Mouse (Mus musculus) activated CD4-positive, CD25-positive, alpha-beta regulatory T cell, adult 4 months (primary cell): ENCODE results near the gene Usp49. TPM values are rescaled to one million over a fixed set of nuclear protein-coding genes. Genes with fewer than 3 reads are reported as not detected.
"Not testable (repeated sequence)": the region's sequence is repeated elsewhere in the genome, so short reads cannot be mapped to it uniquely, and the experiment has no call there.

Source experiments
- ATAC-seq: one replicate; pipeline ENCODE4 v1.8.0; 2017
- polyA plus RNA-seq, 2 experiments: library from polyadenylated mRNA; unstranded; fragments of 100-300 nt; shearing (Covaris generic); gene quantifications; one replicate each; pipeline ENCODE4 v1.2.1; 2017

Usp49 gene
- polyA plus RNA-seq, 2 experiments from 2014 or later, result 0.60 to 0.71 TPM

- ATAC-seq, result no peak
Observed at GRCm38 (mm10) chr17:47651953-47652352, 21.5 kb downstream of the Usp49 start.

DNA sequence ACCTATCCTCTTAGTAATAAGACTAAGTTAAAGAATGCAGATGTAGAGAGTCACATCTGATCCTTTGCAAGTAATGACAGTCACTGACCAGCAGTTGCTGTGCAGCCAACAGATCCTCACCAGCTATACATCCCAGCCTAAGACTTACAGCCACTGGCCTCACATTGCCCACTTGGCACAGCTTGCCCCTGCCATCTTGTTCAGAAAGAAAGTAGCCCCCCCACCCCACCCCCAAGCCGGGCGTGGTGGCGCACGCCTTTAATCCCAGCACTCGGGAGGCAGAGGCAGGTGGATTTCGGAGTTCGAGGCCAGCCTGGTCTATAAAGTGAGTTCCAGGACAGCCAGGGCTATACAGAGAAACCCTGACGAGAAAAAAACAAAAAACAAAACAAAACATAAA lies 23.9 kb downstream of the Usp49 start:
- not testable (repeated sequence) for ATAC-seq

GRCm38 (mm10) chr17:47655697-47656096 lies 25.2 kb downstream of the Usp49 start:
- ATAC-seq, result no peak

DNA sequence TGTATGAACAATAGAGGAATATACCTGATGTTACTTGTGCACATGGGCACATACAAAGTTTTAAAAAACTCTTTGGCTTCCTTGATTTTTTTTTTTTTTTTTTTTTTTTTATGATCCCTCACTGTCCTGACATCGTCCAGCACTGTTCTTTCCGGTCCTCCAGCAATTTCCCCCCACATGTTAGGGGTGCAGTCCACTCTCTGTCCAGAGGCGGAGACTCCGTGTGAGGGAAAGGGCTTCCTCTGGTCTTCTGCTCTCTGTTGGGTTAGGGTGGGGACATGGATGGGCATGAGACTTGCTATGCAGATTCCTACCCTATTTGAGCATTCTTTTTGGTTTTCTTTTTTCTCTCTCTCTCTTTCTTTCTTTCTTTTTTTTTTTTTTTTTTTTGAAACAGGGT lies 27.4 kb downstream of the Usp49 start:
- ATAC-seq, result no peak

- ATAC-seq, result no peak
Observed at GRCm38 (mm10) chr17:47658741-47659243, 28.3 kb downstream of the Usp49 start.

DNA sequence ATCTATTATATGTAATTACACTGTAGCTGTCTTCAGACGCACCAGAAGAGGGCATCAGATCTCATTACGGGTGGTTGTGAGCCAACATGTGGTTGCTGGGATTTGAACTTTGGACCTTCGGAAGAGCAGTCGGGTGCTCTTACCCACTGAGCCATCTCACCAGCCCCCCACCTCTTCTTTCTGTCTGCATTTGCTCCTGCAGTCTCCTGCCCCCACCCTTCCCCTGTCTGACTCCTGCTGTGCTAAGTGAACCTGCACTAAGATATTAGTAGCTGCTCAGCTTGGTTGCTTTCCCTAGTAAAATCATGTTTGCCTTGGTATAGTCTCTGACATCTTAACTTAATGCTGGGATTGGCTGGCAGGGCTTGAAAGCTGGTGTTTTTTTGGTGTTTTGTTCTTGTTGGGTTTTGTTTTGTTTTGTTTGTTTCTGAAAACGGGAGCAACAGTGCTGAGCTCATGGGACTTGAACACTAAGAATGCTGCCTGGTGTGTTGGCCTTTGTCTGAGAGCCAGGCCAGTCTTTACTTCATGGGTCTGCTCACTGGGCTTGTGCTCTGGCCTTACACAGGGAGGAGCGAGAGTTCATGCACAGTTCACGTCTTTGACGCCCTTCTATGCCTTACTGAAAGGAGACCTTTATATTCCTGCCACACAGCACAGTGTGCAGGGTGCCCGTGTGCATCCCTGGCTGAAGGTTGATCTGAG lies 32.7 kb downstream of the Usp49 start:
- ATAC-seq, result no peak

DNA sequence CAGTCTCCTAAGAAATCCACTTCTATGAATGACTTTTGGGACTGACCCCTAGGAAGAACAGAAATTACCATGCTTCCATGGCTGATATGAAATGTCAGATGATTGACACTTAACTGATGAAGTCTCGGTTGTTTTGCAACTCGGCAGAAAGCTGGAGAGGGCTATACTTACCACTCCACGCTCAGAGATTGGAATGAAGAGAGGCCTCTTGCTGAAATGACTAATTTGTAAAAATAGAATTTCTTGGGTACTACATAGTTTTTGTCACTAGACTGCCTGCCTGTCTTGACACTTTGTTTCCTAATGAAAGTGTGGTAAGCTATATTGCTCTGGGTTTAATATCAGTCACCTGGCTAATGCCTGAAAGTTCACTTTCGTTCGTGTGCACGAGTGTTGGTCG lies 34.0 kb downstream of the Usp49 start:
- ATAC-seq, result no peak

DNA sequence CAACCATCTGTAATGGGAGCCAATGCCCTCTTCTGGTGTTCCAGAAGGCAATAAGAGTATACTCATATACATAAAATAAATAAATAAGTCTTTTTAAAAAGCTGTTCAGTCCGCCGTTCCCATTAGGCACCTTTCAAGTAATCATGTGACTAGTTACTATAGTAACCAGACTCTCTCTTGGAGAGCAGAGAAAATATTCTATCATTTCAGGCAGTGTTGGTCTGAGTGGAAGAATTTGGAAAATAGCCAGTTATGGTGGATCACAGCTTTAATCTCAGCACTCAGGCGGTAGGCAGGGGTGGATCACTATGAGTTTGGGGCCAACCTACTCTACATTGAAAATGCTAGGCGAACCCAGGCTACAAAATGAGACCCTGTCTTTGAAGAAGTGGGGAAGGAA lies 38.7 kb downstream of the Usp49 start:
- ATAC-seq, result no peak

GRCm38 (mm10) chr17:47671988-47672310 lies 41.5 kb downstream of the Usp49 start:
- no peak for ATAC-seq

- no peak for ATAC-seq
Observed at GRCm38 (mm10) chr17:47672311-47673111, 42.0 kb downstream of the Usp49 start.

DNA sequence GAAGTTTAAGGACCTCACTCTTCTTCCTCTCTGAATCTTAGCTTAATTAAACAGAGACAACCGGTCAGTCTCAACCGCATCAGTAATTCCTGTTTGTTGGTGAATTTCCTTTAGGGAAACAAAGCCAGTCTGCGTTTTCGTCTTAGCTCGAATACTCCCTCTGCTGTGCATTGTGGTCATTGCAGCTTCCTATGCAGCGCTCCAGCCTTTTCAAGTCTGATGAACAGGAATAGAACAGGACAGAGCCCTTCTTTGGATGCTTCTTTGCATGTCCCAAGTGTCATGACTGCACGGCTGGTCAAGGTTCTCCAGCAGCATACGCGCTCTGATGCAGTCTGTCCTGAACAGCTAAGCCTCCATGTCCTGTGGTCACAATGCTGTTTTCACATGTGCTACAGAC lies 46.1 kb downstream of the Usp49 start:
- ATAC-seq, result no peak

- ATAC-seq, result no peak
Observed at GRCm38 (mm10) chr17:47678238-47678637, 47.7 kb downstream of the Usp49 start.

GRCm38 (mm10) chr17:47678702-47679101 lies 48.2 kb downstream of the Usp49 start:
- ATAC-seq, result no peak

- ATAC-seq, result no peak
Observed at GRCm38 (mm10) chr17:47682836-47683235, 52.3 kb downstream of the Usp49 start.

DNA sequence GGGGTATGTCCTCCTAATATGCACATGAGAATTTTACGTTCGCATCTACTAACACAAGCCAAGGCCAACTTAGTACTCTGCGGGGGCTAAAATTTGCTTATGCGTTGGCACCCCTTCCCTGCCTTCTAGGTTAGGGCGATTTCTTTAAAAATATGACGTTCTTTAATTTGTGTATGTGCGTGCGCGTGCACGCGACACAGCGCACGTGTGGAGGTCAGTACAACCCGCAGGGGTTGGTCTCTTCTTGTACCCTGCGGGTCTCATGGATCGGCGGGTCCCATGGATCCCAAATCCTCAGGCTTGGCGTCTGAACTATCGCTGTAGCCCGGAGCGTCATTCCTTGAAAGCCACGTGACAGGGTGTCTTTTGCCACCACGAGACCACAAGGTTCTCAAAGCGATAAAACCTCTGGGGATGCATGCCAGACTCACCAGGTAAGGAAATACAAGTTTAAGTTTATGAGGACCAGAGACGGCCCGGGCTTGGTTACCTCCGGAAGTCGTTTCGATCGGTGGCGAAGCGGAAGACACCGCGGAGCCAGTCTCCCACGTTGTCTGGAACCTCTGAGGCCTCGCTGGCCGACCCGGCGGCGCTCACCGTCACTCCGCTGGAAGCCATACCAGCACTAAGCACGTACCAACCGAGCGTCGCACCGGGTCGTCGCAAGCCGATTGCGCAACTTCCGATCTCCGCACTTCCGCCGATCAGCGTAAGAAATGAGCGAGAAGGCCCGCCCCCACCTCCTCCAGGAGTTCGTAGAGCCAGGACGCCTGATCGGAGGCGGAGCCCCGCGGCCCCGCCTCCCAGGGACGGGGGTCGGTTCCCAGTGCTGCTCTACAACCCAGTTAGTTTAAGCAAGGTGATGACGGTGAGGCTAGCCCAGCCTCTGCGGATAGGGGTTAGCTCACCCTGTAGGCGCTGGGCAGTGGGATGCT lies 57.2 kb downstream of the Usp49 start:
- peak; percentile 92 for ATAC-seq

GRCm38 (mm10) chr17:47688344-47688607 lies 57.8 kb downstream of the Usp49 start, which contains the start of gene Tomm6:
TSS of gene Tomm6 (minus strand) at chr17:47688386.
- ATAC-seq, result no peak

- peak; percentile 24 for ATAC-seq
Observed at GRCm38 (mm10) chr17:47688608-47689575, 58.4 kb downstream of the Usp49 start, which contains the start of gene Frs3. TSS of gene Frs3 (plus strand) at chr17:47689030.

- no peak for ATAC-seq
Observed at GRCm38 (mm10) chr17:47689894-47690293, 59.4 kb downstream of the Usp49 start.

- no peak for ATAC-seq
Observed at GRCm38 (mm10) chr17:47691650-47692049, 61.2 kb downstream of the Usp49 start.

DNA sequence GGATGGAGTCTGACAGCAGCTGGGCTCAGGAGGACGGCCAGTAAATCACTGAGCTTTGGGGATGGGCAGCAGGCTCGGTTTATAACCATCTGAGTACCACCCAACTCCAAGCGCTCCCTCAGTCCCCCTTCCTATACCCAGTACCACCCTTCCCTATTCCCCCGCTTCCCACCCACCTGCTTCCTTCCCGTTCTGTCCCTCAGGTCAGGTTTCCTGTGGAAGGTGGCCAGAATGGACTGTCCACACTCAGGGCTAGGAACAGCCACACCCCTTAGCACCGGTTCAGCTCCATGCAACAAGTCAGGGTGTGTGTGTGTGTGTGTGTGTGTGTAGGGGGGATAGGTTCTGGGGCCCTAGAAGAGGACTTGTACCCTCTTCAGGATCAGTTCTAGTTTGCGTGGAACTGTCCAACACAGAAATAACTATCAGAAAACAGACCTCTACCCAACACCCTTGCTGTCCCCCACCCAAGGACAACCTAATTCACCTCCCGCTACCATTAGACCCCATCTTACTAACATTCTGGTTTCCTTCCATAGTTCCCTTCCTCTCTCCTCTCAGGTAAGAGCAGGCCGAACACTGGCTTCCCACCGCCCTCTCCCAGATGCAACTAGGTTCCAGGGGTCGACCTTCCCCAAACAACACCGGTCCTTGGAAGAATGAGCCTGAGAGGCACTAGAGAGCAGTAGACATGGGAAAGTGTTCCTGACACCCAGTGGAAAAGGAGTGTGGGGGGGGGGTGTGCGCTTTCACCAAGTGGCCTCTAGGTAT lies 63.4 kb downstream of the Usp49 start:
- ATAC-seq, result no peak

GRCm38 (mm10) chr17:47694442-47694502 lies 63.8 kb downstream of the Usp49 start, which contains the start of gene Gm21981:
TSS of gene Gm21981 (minus strand) at chr17:47694455.
- no peak for ATAC-seq
